Mouse (Mus musculus): ENCODE results near the gene Gm5426. TPM values are rescaled to one million over a fixed set of nuclear protein-coding genes. Genes with fewer than 3 reads are reported as not detected.
"Not testable (repeated sequence)": the region's sequence is repeated elsewhere in the genome, so short reads cannot be mapped to it uniquely, and the experiment has no call there.

Gm5426 gene
- total RNA-seq (2014; rRNA removed) = not detected in 2 replicates
- not detected in 2 replicates for polyA plus RNA-seq (2015; fragmentation: Nextera tagmentation; extraction: Ambion mirVana)

DNA sequence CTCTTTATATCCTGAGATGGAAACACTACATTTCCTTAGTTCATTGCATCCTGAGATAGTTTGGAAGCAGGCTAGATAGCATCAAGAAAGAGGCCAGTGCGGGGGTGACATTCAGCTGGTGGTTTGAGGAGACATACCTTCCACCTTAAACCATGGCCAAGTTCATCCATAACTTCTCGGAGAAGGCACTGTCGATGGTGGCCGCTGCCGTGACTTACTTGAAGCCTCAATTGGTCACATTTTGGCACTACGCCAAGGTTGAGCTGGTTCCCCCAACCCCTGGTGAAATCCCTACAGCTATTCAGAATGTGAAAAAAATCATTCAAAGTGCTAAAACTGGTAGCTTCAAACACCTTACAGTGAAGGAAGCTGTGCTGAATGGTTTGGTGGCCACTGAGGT, at the start of gene Gm5426:
Gm5426 (plus strand) TSS at position 153 of the 400 bp plus-strand sequence.
- H3K4me2 ChIP-seq (ENCODE audit: low read depth, low read length, poor library complexity, severe bottlenecking); H3K27ac ChIP-seq (ENCODE audit: low read depth, low read length); H3K4me1 ChIP-seq (ENCODE audit: insufficient read depth, low read length); DNase-seq (ENCODE audit: low spot score); H3K4me3 ChIP-seq (ENCODE audit: low read depth, low read length); H3K27me3 ChIP-seq (ENCODE audit: insufficient read depth, low read length); ATAC-seq (ENCODE audit: low FRiP score); H3K9ac ChIP-seq (replicated peaks; ENCODE audit: low read length, poor library complexity, severe bottlenecking); H3K36me3 ChIP-seq (ENCODE audit: insufficient read depth, low read length); H3K9me3 ChIP-seq (ENCODE audit: low read length): not testable (repeated sequence)
- WGBS = 92% methylated on average over 6 of the region's 6 CpGs

GRCm38 (mm10) chr10:96089744-96090143, 46.7 kb upstream of the Gm5426 start:
- no peaks in the 10 kb centered on the region for H3K27me3 ChIP-seq (ENCODE audit: insufficient read depth, low read length)
- TF ChIP-seq CTCF (IDR thresholded peaks at IDR 0.05) = no peak
- no peak overlapping the region for H3K27ac ChIP-seq (ENCODE audit: low read depth, low read length)
- DNase-seq (ENCODE audit: low spot score) (no peak), ATAC-seq (ENCODE audit: low FRiP score) (no peak)
- H3K9ac ChIP-seq (replicated peaks; ENCODE audit: low read length, poor library complexity, severe bottlenecking) = no peak overlapping the region
- no peaks in the 10 kb centered on the region for H3K9me3 ChIP-seq (ENCODE audit: low read length)
- no peaks in the 10 kb centered on the region for H3K4me1 ChIP-seq (ENCODE audit: insufficient read depth, low read length)
- 48% methylated on average over 1 of the region's 1 CpGs for WGBS
- H3K4me3 ChIP-seq (ENCODE audit: low read depth, low read length) = no peak overlapping the region
- H3K36me3 ChIP-seq (ENCODE audit: insufficient read depth, low read length) = no peaks in the 10 kb centered on the region
- no peak overlapping the region for H3K4me2 ChIP-seq (ENCODE audit: low read depth, low read length, poor library complexity, severe bottlenecking)

GRCm38 (mm10) chr10:96090388-96090787, 46.0 kb upstream of the Gm5426 start:
- peak; percentile 69 for DNase-seq (ENCODE audit: low spot score)
- WGBS = 69% methylated on average over 3 of the region's 3 CpGs
- TF ChIP-seq CTCF (IDR thresholded peaks at IDR 0.05) = no peak
- H3K4me1 ChIP-seq (ENCODE audit: insufficient read depth, low read length) = no peaks in the 10 kb centered on the region
- no peak overlapping the region for H3K4me2 ChIP-seq (ENCODE audit: low read depth, low read length, poor library complexity, severe bottlenecking)
- no peaks in the 10 kb centered on the region for H3K27me3 ChIP-seq (ENCODE audit: insufficient read depth, low read length)
- ATAC-seq (ENCODE audit: low FRiP score) = no peak; the same call in 1 of the 2 replicates
- H3K27ac ChIP-seq (ENCODE audit: low read depth, low read length) = no peak overlapping the region
- no peak overlapping the region for H3K9ac ChIP-seq (replicated peaks; ENCODE audit: low read length, poor library complexity, severe bottlenecking)
- no peaks in the 10 kb centered on the region for H3K9me3 ChIP-seq (ENCODE audit: low read length)
- H3K4me3 ChIP-seq (ENCODE audit: low read depth, low read length) = no peak overlapping the region
- H3K36me3 ChIP-seq (ENCODE audit: insufficient read depth, low read length) = no peaks in the 10 kb centered on the region

DNA sequence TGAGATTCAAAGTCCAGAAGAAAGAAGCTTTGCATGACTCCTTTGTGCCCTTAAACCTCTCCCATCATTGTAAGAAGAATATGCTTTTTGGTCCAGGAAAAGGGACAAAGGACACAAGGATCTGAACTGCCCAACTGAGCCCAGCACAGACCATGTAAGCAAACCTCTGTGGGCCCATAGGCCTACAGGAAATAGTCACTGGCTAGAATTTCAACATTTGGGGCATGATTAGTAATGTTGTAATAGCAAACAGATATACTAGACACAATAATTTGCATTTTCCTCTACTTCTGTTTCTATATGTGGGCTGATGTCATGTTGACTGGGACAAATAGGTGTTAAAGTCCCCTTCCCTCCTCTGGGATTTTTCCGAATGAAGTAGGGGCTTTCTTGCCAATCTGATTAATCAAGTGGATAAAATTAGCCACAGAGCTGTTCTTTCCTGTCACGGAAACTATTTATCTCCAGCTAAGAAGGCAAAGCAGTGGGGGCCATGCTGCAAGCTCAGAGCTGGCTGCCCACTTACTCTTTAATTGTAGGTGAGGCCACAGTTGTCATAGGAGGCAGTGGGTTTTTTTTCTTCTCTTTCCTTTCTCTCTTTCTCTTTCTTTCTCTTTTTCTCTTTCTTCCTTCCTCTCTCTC, 42.4 kb upstream of the Gm5426 start:
- no peak for ATAC-seq (ENCODE audit: low FRiP score)
- Histone ChIP-seq H3K4me3 (ENCODE audit: low read depth, low read length) (no peak overlapping the region), H3K4me1 (ENCODE audit: insufficient read depth, low read length) (no peaks in the 10 kb centered on the region), H3K4me2 (ENCODE audit: low read depth, low read length, poor library complexity, severe bottlenecking) (no peak overlapping the region), H3K36me3 (ENCODE audit: insufficient read depth, low read length) (no peaks in the 10 kb centered on the region), H3K27me3 (ENCODE audit: insufficient read depth, low read length) (no peaks in the 10 kb centered on the region), H3K27ac (ENCODE audit: low read depth, low read length) (no peak overlapping the region), H3K9me3 (ENCODE audit: low read length) (no peaks in the 10 kb centered on the region), H3K9ac (replicated peaks; ENCODE audit: low read length, poor library complexity, severe bottlenecking) (no peak overlapping the region)
- no peak for TF ChIP-seq CTCF (IDR thresholded peaks at IDR 0.05)
- 43% methylated on average over 2 of the region's 2 CpGs for WGBS
- no peak for DNase-seq (ENCODE audit: low spot score)

GRCm38 (mm10) chr10:96094559-96094958, 41.8 kb upstream of the Gm5426 start:
- Histone ChIP-seq H3K9me3 (ENCODE audit: low read length) (no peaks in the 10 kb centered on the region), H3K27ac (ENCODE audit: low read depth, low read length) (no peak overlapping the region), H3K4me2 (ENCODE audit: low read depth, low read length, poor library complexity, severe bottlenecking) (no peak overlapping the region), H3K4me1 (ENCODE audit: insufficient read depth, low read length) (no peaks in the 10 kb centered on the region), H3K27me3 (ENCODE audit: insufficient read depth, low read length) (no peaks in the 10 kb centered on the region), H3K36me3 (ENCODE audit: insufficient read depth, low read length) (no peaks in the 10 kb centered on the region), H3K4me3 (ENCODE audit: low read depth, low read length) (no peak overlapping the region), H3K9ac (replicated peaks; ENCODE audit: low read length, poor library complexity, severe bottlenecking) (no peak overlapping the region)
- ATAC-seq (ENCODE audit: low FRiP score) = no peak
- no peak for TF ChIP-seq CTCF (IDR thresholded peaks at IDR 0.05)
- WGBS = 39% methylated on average over 2 of the region's 2 CpGs
- DNase-seq (ENCODE audit: low spot score) = no peak

- Histone ChIP-seq H3K4me3 (ENCODE audit: low read depth, low read length) (no peak overlapping the region), H3K4me2 (ENCODE audit: low read depth, low read length, poor library complexity, severe bottlenecking) (no peak overlapping the region), H3K9ac (replicated peaks; ENCODE audit: low read length, poor library complexity, severe bottlenecking) (no peak overlapping the region), H3K27me3 (ENCODE audit: insufficient read depth, low read length) (no peaks in the 10 kb centered on the region), H3K4me1 (ENCODE audit: insufficient read depth, low read length) (no peaks in the 10 kb centered on the region), H3K36me3 (ENCODE audit: insufficient read depth, low read length) (no peaks in the 10 kb centered on the region), H3K27ac (ENCODE audit: low read depth, low read length) (no peak overlapping the region), H3K9me3 (ENCODE audit: low read length) (no peaks in the 10 kb centered on the region)
- no peak for TF ChIP-seq CTCF (IDR thresholded peaks at IDR 0.05)
- DNase-seq (ENCODE audit: low spot score) = no peak
- ATAC-seq (ENCODE audit: low FRiP score) = no peak
- 90% methylated on average over 7 of the region's 7 CpGs for WGBS
Observed at GRCm38 (mm10) chr10:96096730-96097129, 39.7 kb upstream of the Gm5426 start.

Data from midbrain, postnatal 0 days (tissue).